Mouse (Mus musculus) layer of hippocampus, adult 11-12 months (tissue): ENCODE results near the gene Tnfsf14.

ENCODE experiments used
- DNase-seq: peaks from one replicate; pipeline ENCODE4 v3.0.0; 2022; ENCODE audit warnings: low spot score

Gene Tnfsf14

DNA sequence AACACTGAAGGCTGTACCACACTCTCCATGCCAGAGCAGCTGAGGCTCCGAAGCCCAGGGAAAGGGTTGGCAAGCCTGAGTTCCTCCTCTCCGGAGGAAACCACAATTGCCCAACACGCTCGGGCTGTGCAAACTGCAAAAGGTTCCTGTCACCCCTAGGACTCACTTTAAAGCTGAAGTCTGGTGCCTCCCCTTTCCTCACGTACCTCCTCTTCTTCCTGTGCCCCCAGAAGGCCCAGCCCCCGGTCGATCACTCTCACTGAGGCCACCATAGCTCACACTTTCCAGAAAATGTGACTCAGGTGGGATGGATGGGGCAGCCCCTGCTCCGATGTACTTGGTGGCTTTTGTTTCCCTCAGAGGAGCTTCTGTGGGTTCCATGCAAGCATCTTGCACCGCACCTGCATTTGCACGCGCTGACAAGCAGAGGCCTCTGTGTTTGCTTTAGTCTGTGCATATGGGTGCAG, at the start of gene Tnfsf14:
Tnfsf14 (minus strand) TSS at position 137 of the 467 bp plus-strand sequence.
- DNase-seq = peak; percentile 12

DNA sequence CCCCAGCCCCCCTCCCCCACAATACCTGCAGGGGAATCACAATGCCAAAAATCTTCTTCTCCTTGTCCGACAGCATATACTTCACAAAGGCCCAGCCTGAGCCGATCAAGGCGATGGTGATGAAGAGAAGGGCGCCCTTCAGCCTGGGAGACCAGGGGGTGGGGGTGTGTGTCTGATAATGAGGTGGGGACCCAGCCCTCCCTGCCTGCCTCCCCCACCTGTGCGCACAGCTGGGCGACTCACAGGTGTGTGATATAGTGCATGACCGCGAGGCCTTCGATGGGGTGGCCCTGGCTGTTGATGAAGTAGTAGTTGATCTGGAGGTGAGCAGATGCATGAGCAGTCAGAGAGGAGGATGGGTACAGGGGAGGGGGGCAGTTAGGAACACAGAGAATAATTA, 43.2 kb upstream of the Tnfsf14 start:
- DNase-seq = no peak

DNA sequence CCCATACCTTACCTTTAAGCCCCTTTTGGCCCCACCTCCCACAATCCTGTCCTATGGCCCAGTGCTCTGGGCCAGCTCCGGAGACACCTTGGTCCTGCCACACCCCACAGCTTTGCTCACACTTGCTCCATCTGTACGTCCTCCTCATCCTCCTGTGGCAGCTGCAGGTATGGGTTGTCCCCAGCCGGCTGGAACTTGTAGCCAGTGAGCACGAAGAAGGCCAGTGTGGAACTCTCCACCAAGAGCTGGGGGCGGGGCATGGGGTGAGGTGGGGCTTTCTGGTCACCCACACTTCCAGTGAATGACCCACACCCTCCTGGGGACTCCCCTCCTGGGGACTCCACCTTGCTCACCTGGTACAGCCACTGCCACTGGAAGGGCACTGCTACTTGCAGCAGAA, 41.8 kb upstream of the Tnfsf14 start:
- DNase-seq = no peak

DNA sequence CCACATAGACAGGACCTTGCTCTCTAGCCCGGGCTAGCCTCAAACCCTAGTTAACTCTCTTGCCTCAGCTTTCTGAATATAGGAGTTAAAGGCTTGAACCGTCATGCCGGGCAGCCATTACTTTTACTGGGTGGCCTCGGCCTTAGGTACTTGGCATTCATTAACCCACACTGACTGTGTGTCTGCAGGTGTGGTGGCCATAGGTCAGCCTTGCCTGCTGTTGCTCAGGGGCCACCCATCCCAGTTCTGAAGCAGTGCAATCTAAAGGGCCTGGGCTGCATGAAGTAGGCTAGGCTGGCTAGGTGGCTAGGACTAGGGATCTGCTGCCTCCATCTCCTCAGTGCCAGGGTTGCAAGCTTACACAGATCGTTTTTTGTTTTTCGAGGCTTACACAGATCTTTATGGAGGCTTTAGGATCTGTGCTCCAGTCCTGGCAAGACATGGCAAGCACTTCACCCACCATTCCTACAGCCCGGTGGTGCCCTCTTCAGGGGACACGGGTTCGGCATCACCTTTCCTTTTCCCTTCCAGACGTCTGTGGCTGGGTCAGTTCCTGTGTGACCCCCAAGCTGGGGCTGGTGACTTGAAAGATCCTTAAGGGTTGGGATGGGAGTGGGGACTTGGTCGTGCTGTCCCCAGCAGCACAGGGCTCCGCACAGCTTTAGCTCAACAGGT, 40.4 kb upstream of the Tnfsf14 start:
- DNase-seq = no peak

DNA sequence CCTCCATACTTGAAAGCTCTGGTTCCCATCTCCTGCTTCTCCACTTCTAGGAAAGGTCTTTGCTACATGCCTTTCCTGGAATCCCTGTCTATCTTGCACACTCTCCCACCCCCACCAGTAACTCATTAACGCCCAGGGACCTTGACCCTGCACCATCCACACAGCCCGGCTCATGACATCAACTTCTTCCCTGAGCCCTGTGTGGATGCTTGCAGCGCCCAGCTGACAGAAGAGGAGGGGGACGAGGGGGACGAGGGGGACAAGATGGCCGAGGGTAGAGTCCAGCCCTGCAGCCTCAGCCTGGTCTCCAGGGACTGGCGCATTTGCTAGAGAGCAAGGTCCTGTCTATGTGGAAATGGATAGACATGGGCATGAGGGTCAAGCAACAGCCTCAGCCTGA, 39.1 kb upstream of the Tnfsf14 start:
- no peak for DNase-seq

DNA sequence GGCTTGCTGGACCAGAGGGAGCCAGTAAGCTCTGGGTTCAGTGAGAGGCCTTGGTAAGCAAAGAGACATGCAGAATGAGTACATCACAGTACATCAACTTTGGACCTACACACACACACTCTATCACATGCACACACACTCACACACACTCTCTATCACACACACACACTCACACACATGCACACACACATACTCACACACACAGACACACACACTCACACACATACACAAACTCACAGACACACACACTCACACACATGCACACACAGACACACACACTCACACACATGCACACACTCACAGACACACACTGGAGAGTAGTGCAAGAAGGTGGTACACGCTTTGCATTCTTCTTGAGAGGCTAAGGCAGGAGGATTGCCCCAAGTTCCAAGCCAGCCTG, 38.2 kb upstream of the Tnfsf14 start:
- no peak for DNase-seq

DNA sequence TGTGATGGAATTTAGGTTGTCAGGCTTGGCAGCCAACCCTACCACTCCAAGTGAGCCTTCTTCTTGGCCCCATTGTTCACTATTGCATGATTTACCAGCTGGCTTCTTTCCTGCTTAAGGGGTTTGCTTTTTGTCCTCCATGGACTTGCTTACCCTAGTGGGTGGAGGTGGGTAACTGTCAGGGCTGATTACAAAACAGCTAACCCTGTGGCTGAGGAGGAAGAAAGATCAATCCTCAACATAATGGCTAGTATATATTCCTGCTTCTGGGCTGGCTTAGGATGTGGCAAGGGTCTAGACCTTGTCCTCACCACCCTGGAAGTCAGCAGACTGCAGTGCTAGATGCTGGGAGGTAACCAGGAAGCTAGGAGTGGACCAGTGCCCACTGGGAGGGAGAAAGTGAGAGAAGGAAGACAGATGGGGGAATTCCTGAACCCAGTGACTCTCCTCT, 37.4 kb upstream of the Tnfsf14 start:
- DNase-seq = no peak

DNA sequence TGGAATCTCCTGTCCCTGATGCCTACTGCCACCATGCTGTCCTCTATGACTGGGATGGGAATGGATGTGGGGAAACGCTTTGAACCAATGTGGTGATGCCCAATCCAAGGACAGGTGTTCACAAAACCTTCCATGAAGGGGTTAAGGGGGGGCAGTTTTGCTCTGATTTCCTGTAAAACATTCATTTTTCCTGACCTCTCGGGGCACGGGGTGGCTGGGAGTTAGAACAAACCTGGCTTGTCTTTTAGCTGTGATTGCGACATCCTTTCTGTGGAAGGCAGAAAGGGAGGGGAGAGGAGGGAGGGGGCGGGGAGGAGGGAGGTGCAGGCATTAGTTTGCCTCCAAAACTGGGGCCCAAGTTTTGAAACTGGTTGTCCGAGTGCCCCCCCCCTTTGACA, 36.8 kb upstream of the Tnfsf14 start:
- DNase-seq = no peak

DNA sequence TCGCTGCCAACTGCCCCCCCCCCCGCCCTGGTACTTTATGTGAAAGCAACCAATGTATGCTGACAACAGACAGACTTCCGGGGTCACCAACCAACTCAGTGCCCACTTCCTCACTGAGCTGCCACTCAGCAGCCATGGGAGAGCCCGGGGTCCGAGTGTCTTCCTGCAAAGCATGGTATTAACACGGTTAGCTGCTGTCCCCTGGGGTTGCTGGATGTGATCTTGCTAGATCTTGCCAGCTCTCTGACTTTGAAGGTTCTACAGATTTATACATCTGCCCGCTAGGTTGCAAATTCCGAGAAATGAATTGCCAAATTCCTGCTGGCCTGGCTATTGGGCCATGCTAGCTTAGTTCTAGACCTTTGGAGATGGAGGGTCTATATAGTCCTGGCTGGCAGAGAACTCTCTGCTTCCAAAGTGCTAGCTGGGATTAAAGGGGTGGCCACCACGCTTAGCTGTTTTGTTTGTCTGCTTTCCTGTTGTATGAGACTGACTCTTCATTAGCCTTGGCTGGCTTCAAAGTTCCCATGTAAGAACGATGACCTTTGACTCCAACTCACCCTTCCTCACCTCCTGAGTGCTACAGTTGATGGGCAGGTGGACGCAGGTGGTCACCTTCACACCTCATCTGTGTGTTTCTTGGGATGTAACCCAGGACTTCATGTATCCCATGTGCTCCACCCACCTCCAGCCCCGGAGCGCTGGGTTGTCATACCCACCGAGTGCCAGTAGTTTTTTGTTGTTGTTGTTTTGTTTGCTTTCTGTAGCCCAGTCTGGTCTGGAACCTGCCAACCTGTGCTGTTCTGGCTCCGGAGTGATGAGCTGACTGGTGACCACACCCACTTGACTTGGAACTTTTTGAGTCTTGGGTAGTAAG, 36.1 kb upstream of the Tnfsf14 start:
- DNase-seq = no peak

DNA sequence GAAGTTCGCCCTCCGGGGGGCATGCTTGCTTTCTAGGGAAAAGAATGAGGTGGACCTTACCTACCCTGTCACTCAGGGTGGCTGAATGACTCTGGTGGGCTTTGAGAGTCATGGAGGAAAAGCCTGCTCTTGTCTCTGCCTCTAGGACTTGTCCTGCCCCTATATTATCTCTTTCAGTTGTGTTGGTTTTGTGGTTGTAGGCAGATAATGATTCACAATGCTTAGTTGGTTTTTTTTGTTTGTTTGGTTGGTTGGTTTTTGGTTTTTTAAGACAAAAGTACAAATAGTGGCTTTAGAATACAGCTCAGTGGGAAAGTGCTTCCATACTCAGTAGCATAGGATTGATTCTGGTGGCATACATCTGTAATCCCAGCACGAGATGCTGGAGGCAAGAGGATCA, 34.9 kb upstream of the Tnfsf14 start:
- DNase-seq = no peak

DNA sequence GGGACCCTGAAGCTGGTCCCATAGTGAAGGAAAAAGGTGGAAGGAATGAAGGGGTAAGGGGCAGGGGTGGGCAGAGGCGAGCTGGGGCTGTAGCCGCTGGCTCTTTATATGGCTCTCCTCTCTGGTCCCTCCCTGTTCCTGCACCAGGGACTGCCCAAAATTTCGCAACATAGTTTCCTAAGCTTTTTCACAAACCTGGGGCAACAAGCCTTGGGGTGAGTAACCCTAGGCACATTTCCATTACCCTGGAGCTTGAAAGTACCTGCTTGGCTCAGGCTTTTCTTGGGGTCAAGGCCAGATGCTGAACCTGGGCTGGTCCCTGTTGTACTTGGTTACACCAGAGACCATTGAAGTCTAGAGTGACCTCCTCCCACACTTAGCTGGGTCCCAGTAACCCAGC, 34.0 kb upstream of the Tnfsf14 start, which contains the start of gene C3:
C3 (minus strand) TSS at position 123 of the 400 bp plus-strand sequence.
- DNase-seq = no peak

DNA sequence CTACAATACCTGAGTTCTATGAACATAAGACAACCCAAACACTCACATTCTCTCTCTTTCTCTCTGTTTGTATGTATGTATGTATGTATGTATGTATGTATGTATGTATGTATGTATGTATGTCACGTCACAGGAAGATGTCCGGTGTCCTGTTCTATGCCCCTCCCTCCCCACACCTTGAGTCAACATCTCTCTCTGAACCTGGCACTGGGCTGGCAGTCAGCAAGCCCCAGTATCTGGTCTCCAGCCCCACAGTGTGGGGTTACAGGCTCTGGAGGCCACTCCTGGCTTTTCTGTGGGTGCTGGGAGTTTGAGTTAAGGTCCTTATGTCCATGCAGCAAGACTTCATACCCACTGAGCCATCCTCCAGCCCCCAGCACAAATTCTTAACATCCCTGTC, 33.5 kb upstream of the Tnfsf14 start:
- no peak for DNase-seq

DNA sequence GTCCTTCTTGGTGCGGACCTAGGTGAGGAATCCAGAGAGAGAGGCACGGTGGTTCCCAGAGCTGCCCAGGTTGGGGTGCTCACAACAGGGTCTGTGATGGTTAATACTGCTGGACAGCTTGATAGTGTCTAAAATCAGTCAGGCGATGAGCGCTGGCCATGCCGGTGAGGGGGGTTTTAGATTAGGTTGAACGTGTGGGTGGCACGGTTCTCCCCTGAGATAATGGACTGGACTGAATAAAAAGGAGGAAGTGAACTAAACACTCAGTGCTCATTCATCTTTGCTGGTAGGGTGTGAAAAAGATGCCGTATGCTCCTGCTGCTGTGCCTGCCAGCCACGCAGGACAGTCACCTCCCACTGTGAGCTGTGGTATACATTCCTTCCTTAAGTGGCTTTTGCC, 29.3 kb upstream of the Tnfsf14 start:
- no peak for DNase-seq

DNA sequence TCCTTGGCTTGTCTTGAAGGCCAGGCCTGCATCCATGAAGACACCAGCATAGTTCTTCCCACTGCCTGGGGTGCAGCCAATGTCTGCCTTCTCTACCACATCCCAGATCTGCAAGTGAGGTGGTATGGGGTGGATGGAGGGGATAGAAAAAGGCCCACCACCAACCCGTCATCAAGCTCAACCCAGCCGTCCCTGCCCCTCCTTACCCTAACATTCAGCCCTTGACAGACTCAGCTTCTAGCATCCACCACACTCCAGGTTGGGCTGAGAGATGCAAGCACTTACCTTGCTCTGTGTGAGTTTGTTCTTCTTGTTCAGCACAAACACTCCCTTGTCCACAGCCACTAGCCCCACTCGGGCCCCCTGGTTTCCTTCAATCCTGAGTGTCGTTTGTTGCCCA, 27.9 kb upstream of the Tnfsf14 start:
- no peak for DNase-seq

DNA sequence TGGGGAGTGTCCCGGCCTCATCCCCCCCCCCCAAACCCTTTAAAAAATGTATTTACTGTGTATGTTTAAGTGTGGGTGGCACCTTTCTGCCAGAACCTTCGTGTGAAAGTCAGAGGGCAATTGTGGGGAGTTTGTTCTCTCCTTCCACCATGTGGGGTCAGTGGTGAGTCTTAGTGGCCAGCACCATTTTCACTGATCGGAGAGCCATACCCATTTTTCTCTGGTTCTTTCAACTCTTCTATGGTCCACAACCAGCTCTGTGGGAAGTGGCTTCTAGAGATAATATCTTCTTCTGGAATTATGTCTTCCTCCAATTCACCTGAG, 25.9 kb upstream of the Tnfsf14 start:
- no peak for DNase-seq

DNA sequence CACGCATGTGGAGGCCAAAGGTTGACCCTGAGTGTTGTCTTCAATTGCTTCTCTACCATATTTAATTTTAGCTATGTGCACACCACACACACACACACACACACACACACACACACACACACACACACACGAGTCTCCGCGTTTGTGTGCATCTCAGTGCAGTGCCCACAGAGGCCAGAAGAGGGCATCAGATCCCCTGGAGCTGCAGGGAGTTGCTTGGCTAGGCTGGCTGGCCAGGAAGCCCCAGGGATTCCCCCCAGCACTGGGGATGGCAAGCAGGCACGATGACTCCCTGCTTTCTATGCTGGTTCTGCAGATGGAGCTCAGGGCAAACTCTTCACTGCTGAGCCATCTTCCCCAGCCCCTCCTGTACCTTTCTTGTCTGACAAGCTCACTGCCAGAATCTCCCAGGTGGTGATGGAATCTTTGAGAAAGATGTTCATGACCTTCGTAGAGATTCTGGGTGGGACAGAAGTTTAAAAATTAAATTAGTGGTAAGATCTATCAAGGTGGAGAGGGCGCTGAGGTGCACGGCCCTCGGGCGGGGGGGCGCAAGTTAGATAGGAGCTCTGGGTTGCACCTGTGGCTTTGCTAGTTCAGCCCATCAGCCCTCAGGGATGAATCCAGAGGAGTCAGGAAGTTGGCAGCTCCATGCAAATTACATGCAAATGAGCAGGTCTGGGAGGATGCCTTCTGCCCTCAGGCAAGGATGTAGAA, 25.3 kb upstream of the Tnfsf14 start:
- DNase-seq = peak; percentile 64

DNA sequence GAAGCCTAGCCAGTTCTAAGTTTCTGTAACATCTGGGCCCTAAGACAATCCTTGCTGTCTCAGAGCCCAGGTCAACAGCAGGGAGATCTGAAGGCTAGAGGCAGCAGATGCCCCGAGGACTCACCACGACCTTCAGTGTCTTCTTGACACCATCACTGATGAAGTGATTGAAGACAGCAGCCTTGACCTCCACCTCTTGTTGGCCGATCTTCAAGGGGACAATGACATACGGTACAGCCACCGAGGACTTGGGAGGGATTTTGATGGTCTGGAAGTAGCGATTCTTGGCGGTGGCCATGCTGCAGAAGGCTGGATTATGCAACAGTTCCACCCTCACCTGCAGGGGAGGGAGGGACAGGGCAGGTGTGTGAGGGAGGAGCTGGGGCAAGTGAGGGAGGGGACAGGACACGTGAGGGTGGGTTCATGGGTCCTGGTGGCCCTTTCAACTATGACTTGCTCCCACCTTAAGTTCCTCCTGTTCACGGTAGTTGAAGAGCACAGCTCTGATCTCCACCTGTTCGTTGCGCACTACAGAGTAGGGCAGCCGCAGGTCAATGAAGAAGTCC, 24.4 kb upstream of the Tnfsf14 start:
- DNase-seq = no peak

DNA sequence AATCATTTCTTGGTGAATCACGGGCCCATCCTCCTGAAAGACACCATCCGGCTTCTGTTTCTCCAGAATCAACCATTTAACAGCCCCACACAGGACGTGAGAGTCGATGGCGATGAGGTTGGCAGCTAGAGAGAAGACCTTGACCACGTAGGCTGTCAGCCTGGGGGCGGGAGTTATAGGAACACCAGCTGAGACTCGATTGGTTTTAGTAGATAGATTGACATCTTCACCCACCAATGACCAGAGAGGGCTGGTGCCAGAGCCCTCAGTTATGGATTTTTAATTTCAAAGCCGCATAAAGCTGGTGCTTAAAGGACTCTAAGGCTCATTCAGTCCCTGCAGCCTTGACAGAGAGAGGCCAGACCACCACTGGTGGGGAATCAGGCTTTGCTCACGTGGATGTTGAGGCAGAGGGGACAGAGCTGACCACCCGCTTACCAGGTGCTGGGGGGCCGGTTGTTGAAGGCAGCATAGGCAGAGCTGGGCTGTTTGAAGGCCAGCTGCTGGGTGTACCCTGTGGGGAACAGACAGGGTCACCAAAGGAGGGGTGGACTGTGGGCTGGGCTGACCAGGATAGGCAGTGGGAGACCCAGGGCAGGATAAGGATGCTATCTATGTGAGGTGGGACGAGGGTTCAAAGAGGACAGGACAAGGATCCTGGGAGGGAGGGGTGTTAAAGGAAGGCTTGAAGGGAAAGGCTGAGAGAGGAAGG, 20.9 kb upstream of the Tnfsf14 start:
- DNase-seq = no peak

DNA sequence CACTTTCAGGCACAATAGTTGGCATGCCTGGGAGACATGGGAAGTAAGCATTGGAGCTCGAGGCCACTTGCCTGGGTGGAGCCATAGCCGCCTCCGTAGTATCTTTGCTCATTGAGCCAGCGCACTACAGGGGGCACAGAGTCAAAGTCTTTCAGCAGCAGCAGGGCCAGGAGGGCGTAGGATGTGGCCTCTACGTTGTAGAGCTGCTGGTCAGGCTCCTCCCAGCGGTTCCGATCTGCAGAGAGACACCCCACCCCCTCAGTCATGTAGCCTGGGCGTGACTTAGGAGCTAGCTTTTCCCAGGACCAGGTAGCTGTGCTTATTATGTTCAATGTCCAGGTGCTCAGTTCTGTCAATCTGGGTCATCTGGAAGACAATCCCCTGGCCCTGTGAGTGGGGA, 17.5 kb upstream of the Tnfsf14 start:
- DNase-seq = no peak

DNA sequence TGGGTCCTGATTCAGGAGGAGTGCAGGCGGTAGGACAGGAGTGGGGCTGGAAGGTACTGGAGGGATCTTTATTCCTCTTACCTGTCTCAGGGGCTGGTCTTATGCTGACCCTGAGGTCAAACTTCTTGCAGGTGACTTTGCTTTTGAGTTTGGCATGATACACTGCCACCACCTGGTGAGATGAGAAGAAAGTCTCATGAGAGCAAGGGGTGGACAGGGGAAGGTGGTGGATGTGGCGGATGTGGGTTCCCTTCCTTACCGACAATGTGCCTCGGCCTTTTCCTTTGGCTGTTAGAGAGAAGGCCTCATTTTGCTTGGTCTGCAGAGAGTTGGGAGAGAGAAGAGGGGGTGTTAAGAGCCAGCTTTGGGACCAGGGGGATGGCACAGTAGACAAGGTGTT, 15.4 kb upstream of the Tnfsf14 start:
- no peak for DNase-seq

DNA sequence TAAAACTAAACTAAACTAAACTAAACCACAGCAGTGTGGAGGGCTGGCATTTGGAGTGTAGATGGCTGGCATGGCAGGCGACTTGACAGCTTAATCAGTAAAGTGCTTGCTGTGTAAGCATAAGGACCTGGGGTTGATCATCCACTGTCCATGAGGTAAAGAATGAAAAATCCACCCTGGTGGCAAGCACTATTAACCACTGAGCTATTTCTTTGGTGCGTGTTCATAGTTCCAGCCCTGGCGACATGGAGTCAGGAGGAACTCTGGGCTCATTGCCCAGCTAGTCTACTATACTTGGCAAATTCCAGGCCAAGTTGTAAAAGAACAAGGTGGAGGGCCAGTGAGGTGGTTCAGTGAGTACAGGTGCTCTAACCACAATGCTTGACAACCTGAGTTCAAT, 14.0 kb upstream of the Tnfsf14 start:
- no peak for DNase-seq
